Mouse (Mus musculus) neural tube, embryonic 15.5 days (tissue): ENCODE results near the gene Pde6b. TPM values are rescaled to one million over a fixed set of nuclear protein-coding genes. Genes with fewer than 3 reads are reported as not detected.

Experiments
- ATAC-seq: fragments of 200-750 bp; cut with Nextera tagmentation; 2 replicates; pipeline ENCODE4 v1.8.0; 2017; ENCODE audit warnings: mild to moderate bottlenecking, moderate TSS enrichment, moderate library complexity; ENCODE audit not compliant: low FRiP score
- H3K27ac ChIP-seq: fragments of 300-500 bp; sonication (generic); replicated peaks from 2 replicates; pipeline ENCODE4 v1.5.1; 2015; ENCODE audit warnings: mild to moderate bottlenecking, inconsistent platforms
- H3K27me3 ChIP-seq: fragments of 300-500 bp; sonication (generic); replicated peaks from 2 replicates; pipeline ENCODE4 v1.6.1; 2015; ENCODE audit warnings: inconsistent platforms
- H3K36me3 ChIP-seq: fragments of 300-500 bp; sonication (generic); 2 replicates; pipeline ENCODE4 v1.6.1; 2015; ENCODE audit warnings: inconsistent platforms
- H3K4me1 ChIP-seq: fragments of 300-500 bp; sonication (generic); 2 replicates; pipeline ENCODE4 v1.6.1; 2015; ENCODE audit warnings: inconsistent platforms
- H3K4me2 ChIP-seq: fragments of 300-500 bp; sonication (generic); 2 replicates; pipeline ENCODE4 v1.6.1; 2015; ENCODE audit warnings: inconsistent platforms, mild to moderate bottlenecking, moderate library complexity
- H3K4me3 ChIP-seq: fragments of 300-500 bp; sonication (generic); replicated peaks from 2 replicates; pipeline ENCODE4 v1.5.1; 2015; ENCODE audit warnings: mild to moderate bottlenecking, inconsistent platforms
- H3K9ac ChIP-seq: fragments of 300-500 bp; sonication (generic); replicated peaks from 2 replicates; pipeline ENCODE4 v1.6.1; 2015; ENCODE audit warnings: mild to moderate bottlenecking, inconsistent platforms
- H3K9me3 ChIP-seq: fragments of 300-500 bp; sonication (generic); replicated peaks from 2 replicates; pipeline ENCODE4 v1.6.1; 2016; ENCODE audit warnings: inconsistent platforms
- WGBS: fragments of 180-500 bp; shearing (Covaris S2); methylation state at CpG from one replicate; pipeline ENCODE4 v1.1.7; 2015; ENCODE audit warnings: mixed read lengths; 5-methylcytosine and 5-hydroxymethylcytosine counted together
- polyA plus RNA-seq: library from polyadenylated mRNA; unstranded; fragments of >200 nt; fragmentation: Nextera tagmentation; extraction: Ambion mirVana; gene quantifications from 2 replicates; pipeline ENCODE4 v1.2.1, GENCODE M21; 2015

Gene Pde6b
- polyA plus RNA-seq: 0.29 and 0.34 TPM in 2 replicates

DNA sequence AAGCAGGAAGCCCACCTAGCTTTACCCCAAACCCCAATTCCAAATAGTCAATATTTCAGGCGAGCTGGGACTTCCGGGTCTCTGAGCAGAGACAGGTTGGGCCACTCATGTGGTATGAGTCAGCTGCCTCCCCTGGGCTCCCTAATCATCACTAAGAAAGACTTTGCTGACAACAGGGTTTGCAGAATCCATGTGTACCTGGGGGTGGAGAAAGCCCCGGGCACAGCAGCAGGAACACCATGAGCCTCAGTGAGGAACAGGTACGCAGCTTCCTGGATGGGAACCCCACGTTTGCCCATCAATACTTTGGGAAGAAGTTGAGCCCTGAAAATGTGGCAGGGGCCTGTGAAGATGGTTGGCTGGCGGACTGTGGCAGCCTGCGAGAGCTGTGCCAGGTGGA is at the start of gene Pde6b:
Gene Pde6b (plus strand): TSS at position 191 of the 400 bp plus-strand sequence.
- Histone ChIP-seq H3K36me3 (no peaks in the 10 kb centered on the region), H3K4me3 (no peak within 1 kb of the TSS), H3K4me2 (no peak within 1 kb of the TSS), H3K9ac (no peak within 1 kb of the TSS), H3K27ac (no peak within 1 kb of the TSS), H3K9me3 (no peaks in the 10 kb centered on the region), H3K27me3 (no peaks in the 10 kb centered on the region), H3K4me1 (no peaks in the 10 kb centered on the region)
- WGBS: 83% methylated on average over 7 of the region's 7 CpGs
- no peak for ATAC-seq

DNA sequence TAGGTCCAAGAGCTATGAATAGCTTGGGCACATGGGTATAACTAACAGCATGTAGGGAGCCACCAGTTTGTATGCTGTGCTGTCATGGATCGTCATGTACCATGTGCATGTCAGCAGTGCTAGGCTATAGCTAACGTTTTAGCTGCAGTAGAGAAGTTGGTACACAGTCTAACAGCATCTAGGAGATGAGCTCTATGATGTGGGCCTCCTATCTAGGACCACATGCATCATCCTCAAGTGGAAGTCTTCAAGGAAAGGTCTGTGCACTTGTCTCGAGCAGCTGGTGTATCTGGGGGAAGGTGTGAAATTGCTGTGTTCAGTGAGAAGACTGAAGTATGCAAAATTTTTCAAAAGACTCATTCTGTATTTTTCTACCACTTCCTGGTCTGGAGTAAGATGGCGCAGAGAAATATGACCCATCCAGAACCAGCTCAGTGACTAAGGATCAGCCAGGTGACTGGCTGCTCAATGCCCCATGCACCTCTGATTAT is 44.5 kb upstream of the Pde6b start:
- Histone ChIP-seq H3K9ac (no peak overlapping the region), H3K27me3 (no peaks in the 10 kb centered on the region), H3K36me3 (peaks cover 44% of the 10 kb centered on the region), H3K9me3 (no peaks in the 10 kb centered on the region), H3K4me1 (no peaks in the 10 kb centered on the region), H3K4me2 (no peak overlapping the region), H3K27ac (no peak overlapping the region), H3K4me3 (no peak overlapping the region)
- no peak for ATAC-seq
- WGBS: 96% methylated on average over 4 of the region's 4 CpGs

DNA sequence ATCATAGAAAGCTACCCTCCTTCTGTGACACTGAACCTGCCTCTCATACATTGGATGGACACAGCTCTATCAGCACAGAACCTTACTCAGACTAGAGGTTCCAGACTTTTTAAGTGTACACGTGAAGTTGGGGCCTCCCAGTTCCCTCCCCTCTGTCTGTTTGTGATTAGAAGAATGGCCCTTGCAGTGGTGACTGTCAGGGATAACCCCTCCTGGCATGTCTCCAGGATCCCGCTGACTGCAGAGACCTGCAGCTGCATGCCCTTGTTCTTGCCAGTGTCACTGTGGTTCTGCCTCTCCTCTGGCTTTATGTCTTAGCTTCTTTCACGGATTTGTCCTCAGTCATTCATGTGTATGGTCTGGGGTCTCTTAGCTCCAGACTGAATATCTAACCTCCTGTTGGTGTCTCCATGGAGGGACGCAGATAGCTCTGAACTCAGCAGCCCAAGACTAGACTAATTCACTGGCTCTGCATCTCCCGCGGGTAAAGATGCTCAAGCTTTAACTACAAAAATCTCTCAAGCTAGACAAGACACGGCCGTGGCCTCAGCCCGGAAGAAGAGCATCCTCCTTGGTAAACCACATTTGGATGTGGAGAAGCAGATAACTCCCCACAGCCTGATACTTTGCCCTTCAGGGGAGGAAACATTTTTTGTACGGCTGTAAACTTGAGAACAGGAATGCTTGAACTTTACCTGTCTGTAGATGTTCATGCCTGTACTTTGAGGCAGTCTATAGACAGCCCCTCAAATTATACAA is 42.7 kb upstream of the Pde6b start:
- no peak overlapping the region for H3K4me3 ChIP-seq
- H3K27ac ChIP-seq: no peak overlapping the region
- no peaks in the 10 kb centered on the region for H3K9me3 ChIP-seq
- no peaks in the 10 kb centered on the region for H3K27me3 ChIP-seq
- H3K4me1 ChIP-seq: no peaks in the 10 kb centered on the region
- H3K36me3 ChIP-seq: peaks cover 46% of the 10 kb centered on the region
- 87% methylated on average over 10 of the region's 10 CpGs for WGBS
- no peak overlapping the region for H3K9ac ChIP-seq
- no peak for ATAC-seq
- no peak overlapping the region for H3K4me2 ChIP-seq

DNA sequence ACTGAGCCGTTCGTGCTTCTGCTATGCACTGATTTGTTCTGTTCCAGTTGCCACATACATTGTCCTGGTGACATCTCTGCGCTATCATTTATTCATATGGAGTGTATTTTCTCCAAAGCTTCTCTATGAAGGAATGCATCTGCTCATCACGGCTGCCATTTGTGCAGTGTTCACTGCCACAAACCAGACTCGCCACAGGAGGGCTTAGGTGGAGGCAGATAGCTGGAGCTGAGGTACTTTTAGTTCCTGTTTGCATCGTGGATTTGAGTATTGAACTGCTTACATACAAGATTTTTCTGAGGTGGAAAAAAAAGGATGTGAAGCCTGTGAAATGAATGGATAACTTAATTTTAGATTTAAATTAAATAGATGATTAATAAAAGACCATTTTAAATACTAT is 40.3 kb upstream of the Pde6b start:
- 92% methylated on average over 6 of the region's 6 CpGs for WGBS
- Histone ChIP-seq H3K4me3 (no peak overlapping the region), H3K27me3 (no peaks in the 10 kb centered on the region), H3K4me1 (no peaks in the 10 kb centered on the region), H3K9ac (no peak overlapping the region), H3K9me3 (no peaks in the 10 kb centered on the region), H3K36me3 (peaks cover 44% of the 10 kb centered on the region), H3K4me2 (no peak overlapping the region), H3K27ac (no peak overlapping the region)
- ATAC-seq: no peak

DNA sequence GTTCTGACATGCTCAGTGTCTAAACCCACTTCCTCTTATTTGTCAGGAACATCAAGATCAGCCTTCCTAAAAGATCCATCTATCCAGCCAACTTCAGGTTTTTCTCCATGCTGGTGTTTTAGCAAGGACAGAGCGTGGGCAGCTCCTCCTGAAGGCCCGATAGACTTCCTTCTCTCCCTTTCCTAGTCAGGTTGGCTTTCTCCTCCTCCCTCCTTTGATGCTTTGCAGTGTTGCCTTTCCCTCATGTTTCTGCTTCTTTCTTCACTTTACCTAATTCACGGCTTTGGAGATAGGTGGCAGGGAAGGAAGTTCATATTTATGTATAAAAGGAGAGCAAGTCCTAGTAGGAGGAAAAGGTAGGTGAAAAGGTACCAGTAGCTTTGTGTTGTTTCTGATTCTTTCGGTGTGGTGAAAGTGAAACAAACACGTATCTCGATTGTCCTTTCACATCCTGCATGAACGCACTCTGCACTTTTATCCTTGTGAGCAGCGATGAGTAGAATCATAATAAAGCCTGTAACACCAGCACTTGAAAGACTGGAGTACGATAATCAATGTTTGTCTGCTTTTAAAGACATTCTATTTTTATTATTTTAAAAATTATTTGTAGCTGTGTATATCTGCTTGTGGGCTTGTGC is 38.6 kb upstream of the Pde6b start:
- Histone ChIP-seq H3K27ac (no peak overlapping the region), H3K9ac (no peak overlapping the region), H3K27me3 (no peaks in the 10 kb centered on the region), H3K4me2 (no peak overlapping the region), H3K9me3 (no peaks in the 10 kb centered on the region), H3K4me3 (no peak overlapping the region), H3K36me3 (peaks cover 32% of the 10 kb centered on the region), H3K4me1 (no peaks in the 10 kb centered on the region)
- WGBS: 96% methylated on average over 9 of the region's 9 CpGs
- no peak for ATAC-seq

DNA sequence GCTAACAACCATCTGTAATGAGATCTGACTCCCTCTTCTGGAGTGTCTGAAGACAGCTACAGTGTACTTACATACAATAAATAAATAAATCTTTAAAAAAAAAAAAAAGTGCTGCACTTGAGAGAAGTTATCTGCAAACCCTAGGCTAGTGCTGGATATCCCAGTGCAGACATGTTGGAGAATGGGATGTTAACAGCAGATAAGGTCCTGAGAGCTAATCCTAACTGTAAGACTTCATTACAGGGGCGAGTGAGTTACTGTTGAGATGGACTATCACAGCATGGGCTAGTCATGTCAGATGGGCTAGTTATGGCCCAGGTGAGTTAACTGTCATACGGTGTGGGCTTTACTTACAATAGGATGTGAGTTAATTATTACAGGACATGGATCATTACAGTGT is 34.1 kb upstream of the Pde6b start:
- 85% methylated on average over 2 of the region's 2 CpGs for WGBS
- no peaks in the 10 kb centered on the region for H3K4me1 ChIP-seq
- no peaks in the 10 kb centered on the region for H3K27me3 ChIP-seq
- H3K4me2 ChIP-seq: no peak overlapping the region
- H3K27ac ChIP-seq: no peak overlapping the region
- H3K36me3 ChIP-seq: peaks cover 16% of the 10 kb centered on the region; the same call in 1 of the 2 replicates
- no peak for ATAC-seq
- no peak overlapping the region for H3K4me3 ChIP-seq
- H3K9me3 ChIP-seq: no peaks in the 10 kb centered on the region
- H3K9ac ChIP-seq: no peak overlapping the region

DNA sequence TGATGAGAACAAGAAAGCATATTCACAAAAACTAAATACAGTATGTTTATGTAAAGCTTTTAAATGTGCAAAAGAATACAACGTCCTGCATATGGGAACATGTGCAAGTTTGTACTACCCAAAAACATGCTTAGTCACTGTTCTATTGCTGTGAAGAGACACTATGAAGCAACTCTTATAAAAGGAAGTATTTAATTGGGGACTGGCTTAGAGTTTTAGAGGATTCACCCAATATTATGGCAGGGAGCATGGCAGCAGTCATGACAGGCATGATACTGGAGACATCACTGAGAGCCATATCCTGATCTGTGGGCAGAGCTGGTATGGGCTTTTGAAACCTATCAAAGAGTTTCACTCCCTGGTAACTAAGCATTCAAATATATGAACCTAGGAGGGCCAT is 30.3 kb upstream of the Pde6b start:
- ATAC-seq: no peak
- Histone ChIP-seq H3K4me3 (no peak overlapping the region), H3K4me1 (no peaks in the 10 kb centered on the region), H3K27me3 (0 out of 2 replicates have a peak, but pooled peaks cover 6% of the 10 kb centered on the region), H3K9ac (no peak overlapping the region), H3K4me2 (no peak overlapping the region), H3K36me3 (no peaks in the 10 kb centered on the region), H3K9me3 (no peaks in the 10 kb centered on the region), H3K27ac (no peak overlapping the region)
- WGBS: 88% methylated on average over 1 of the region's 1 CpGs

DNA sequence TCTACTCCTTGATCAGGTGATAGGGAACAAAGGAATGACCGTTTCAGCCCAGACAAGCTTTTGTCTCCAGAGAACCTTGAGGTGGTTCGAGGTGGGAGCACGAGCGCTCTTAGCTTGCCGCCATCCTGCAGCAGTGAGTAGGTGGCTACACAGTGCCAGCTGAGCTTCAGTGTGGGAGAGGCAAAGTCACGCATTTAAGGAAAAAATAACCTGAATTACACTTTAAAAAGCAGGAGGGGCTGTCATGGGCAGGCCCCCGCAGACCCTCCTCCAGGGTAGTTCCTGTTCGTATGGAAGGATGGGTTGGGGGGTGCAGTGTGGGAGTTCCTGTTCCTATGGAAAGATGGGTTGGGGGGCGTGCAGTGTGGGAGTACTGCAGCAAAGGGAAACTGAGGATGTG is 28.7 kb upstream of the Pde6b start:
- no peak overlapping the region for H3K4me3 ChIP-seq
- H3K27me3 ChIP-seq: peaks cover 23% of the 10 kb centered on the region
- WGBS: 89% methylated on average over 9 of the region's 9 CpGs
- H3K4me2 ChIP-seq: no peak overlapping the region
- H3K9me3 ChIP-seq: no peaks in the 10 kb centered on the region
- H3K27ac ChIP-seq: no peak overlapping the region
- no peaks in the 10 kb centered on the region for H3K36me3 ChIP-seq
- no peaks in the 10 kb centered on the region for H3K4me1 ChIP-seq
- ATAC-seq: no peak
- no peak overlapping the region for H3K9ac ChIP-seq

DNA sequence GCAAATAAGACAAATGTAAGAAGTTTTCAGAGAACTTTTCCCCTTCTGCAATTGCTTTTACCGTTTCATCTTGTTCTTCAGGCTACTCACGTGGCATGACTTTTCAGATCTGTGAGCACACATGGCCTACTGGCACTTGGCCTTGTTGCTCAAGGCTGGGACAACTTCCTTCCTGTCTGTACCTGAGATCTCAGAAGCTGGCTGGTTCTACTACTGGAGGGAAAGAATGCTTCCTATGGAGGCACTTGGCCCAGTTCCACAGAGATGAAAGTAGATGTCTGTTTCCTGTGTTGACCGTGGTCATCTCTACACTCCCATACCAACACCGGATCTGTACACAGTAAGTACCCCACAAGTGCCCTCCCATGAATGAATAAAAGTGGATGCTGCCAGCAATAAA is 28.0 kb upstream of the Pde6b start:
- Histone ChIP-seq H3K4me2 (no peak overlapping the region), H3K9ac (no peak overlapping the region), H3K36me3 (no peaks in the 10 kb centered on the region), H3K4me1 (peaks cover 6% of the 10 kb centered on the region; the same call in 1 of the 2 replicates), H3K9me3 (no peaks in the 10 kb centered on the region), H3K4me3 (no peak overlapping the region), H3K27me3 (peaks cover 30% of the 10 kb centered on the region), H3K27ac (no peak overlapping the region)
- no peak for ATAC-seq
- WGBS: 86% methylated on average over 4 of the region's 4 CpGs

DNA sequence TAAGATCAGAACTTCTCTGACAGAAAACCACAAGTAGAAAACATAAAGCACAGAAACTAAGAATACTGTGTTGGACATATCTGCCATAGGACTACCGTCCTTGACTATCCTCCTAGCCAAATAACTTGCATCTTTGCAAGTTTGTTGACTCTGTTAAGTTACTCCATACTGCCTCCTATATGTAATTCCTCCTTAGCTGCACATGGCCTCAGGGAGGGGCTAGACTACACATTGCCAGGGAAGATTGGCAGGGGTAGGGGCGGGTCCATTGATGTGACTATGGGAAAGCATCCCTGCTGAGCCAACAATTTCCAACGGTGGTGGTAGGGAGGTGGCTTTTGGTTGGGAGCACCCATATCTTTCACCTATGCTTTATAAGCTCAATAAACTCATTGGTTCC is 25.9 kb upstream of the Pde6b start:
- peaks cover 24% of the 10 kb centered on the region for H3K4me1 ChIP-seq
- H3K4me2 ChIP-seq: no peak overlapping the region
- no peak overlapping the region for H3K9ac ChIP-seq
- no peak overlapping the region for H3K4me3 ChIP-seq
- H3K9me3 ChIP-seq: no peaks in the 10 kb centered on the region
- peaks cover 44% of the 10 kb centered on the region for H3K27me3 ChIP-seq
- no peaks in the 10 kb centered on the region for H3K36me3 ChIP-seq
- no peak overlapping the region for H3K27ac ChIP-seq
- ATAC-seq: no peak
- WGBS: 29% methylated on average over 3 of the region's 3 CpGs

DNA sequence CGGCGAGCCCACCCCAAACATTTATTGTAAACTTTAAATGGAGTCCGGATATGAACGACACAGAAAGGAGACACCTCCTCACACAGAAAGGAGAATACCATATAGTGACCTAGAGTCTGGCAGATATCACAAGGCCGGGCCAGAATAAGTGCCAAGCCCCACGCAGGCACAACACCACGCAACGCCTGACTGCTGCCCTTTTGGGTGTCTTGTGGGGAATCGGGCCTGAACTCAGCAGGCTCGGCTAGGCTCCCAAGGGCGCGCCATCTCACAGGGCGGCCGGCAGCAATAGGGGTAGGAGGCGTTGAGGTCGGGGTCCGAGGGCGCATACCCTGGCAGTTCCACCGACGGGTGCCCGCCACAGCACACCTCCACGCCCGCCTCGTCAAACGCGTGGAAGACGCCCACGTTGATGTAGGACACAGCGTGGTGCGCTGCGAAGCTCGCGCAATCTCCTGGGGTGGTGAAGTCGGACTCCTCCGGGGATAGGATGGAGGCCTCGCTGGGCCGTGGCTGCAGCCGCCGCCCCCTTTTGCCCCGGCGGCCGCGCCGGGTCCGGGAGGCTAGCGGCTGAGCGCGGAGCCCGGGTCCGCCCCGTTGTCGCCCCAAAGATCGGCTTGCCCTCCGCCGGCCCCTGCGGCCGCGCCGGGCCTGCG is 21.7 kb upstream of the Pde6b start:
- peaks cover 78% of the 10 kb centered on the region for H3K27me3 ChIP-seq

More for the DNA sequence above, 21.7 kb upstream of the Pde6b start:
- H3K4me3 ChIP-seq: peak overlapping the region; percentile 77
- H3K4me1 ChIP-seq: peaks cover 46% of the 10 kb centered on the region
- ATAC-seq: no peak
- no peaks in the 10 kb centered on the region for H3K9me3 ChIP-seq
- H3K36me3 ChIP-seq: no peaks in the 10 kb centered on the region
- H3K4me2 ChIP-seq: peak overlapping the region; percentile 95
- H3K9ac ChIP-seq: peak overlapping the region; percentile 71
- no peak overlapping the region; the same call in 1 of the 2 replicates for H3K27ac ChIP-seq
- 2% methylated on average over 60 of the region's 60 CpGs for WGBS
